Mouse (Mus musculus): ENCODE results near the gene Robo2. TPM values are rescaled to one million over a fixed set of nuclear protein-coding genes. Genes with fewer than 3 reads are reported as not detected.
"Not testable (repeated sequence)": the region's sequence is repeated elsewhere in the genome, so short reads cannot be mapped to it uniquely, and the experiment has no call there.

Gene Robo2
- polyA plus RNA-seq, 2 experiments, result 2.5 to 3.4 TPM

DNA sequence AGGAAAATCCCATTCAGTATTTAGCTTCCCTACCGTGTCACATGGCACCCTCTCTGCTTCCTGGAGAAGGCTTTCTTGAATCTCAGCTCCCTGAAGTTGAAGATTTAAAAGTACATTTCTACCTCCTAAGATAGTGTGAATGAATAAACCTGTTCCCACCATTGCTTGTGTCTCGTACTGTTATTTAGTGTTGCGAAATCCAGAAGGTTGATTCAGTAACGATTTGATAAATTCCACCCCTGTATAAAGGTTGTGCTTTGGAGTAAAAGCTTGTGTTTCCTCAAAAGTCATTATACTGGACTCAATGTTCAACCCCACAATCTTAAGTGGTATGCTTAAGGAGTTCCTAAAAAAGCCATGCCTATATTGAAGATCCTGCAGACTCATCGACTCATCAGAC, 280.3 kb downstream of the Robo2 start:
- no peak overlapping the region for H3K27ac ChIP-seq
- 68% methylated on average over 5 of the region's 5 CpGs for WGBS (ENCODE audit: insufficient replicate concordance)

DNA sequence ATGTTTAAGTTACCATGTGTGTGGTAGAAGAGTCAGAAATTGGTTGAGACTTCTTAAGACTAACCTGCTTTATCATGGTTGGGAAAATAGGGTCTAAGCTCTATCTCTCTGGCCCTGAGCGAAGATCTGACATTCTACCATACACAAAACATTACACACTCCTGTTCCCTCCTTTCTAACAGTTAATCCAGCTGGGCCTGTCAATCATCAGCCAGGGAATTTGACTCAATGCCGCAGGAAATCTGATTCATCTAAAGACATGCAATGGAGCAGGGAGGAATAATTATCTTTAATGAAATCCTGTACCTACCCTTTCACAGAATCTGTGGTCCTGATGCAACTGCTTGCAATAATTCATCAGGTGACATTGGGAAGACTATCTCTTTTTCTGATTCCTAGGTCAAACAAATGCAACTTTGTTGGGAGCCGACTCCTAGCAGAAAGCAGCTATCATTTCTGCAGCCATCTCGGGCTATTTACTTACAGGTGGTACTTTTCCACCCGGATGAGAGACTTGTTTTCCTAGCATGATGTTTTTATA, 283.1 kb downstream of the Robo2 start:
- Histone ChIP-seq H3K4me3 (ENCODE audit: insufficient read depth in 1 of 2, low read depth in 2 of 2, low read length in 2 of 2) (no peak overlapping the region), H3K9me3 (ENCODE audit: control insufficient read depth, low read length) (no peaks in the 10 kb centered on the region), H3K36me3 (replicated peaks; ENCODE audit: control insufficient read depth, insufficient read depth, low read depth) (no peaks in the 10 kb centered on the region), H3K4me1 (replicated peaks; ENCODE audit: control insufficient read depth in 2 of 2, insufficient read depth in 2 of 2, low read length in 1 of 2) (no peaks in the 10 kb centered on the region), H3K27ac (no peak overlapping the region), H3K27me3 (ENCODE audit: control insufficient read depth, insufficient read depth, low read length) (no peaks in the 10 kb centered on the region), H3K9ac (replicated peaks) (no peak overlapping the region), H3K4me2 (ENCODE audit: low read depth) (no peak overlapping the region)
- TF ChIP-seq CTCF (IDR thresholded peaks at IDR 0.05; ENCODE audit: low read depth), result no peak
- TF ChIP-seq EP300 (IDR thresholded peaks at IDR 0.05; ENCODE audit: low read depth), result no peak
- ATAC-seq (ENCODE audit: insufficient read depth), result no peak
- no peak for DNase-seq (ENCODE audit: low read depth in 3 of 3, low spot score in 3 of 3)
- WGBS (ENCODE audit: insufficient replicate concordance), result 59% methylated on average over 5 of the region's 5 CpGs

More for the DNA sequence above, 280.3 kb downstream of the Robo2 start:
- Histone ChIP-seq H3K9me3 (ENCODE audit: control insufficient read depth, low read length) (no peaks in the 10 kb centered on the region), H3K27me3 (ENCODE audit: control insufficient read depth, insufficient read depth, low read length) (no peaks in the 10 kb centered on the region), H3K4me1 (replicated peaks; ENCODE audit: control insufficient read depth in 2 of 2, insufficient read depth in 2 of 2, low read length in 1 of 2) (no peaks in the 10 kb centered on the region), H3K36me3 (replicated peaks; ENCODE audit: control insufficient read depth, insufficient read depth, low read depth) (no peaks in the 10 kb centered on the region), H3K9ac (replicated peaks) (no peak overlapping the region), H3K4me2 (ENCODE audit: low read depth) (no peak overlapping the region), H3K4me3 (ENCODE audit: insufficient read depth in 1 of 2, low read depth in 2 of 2, low read length in 2 of 2) (no peak overlapping the region)
- no peak for ATAC-seq (ENCODE audit: insufficient read depth)
- no peak for DNase-seq (ENCODE audit: low read depth in 3 of 3, low spot score in 3 of 3)
- TF ChIP-seq EP300 (IDR thresholded peaks at IDR 0.05; ENCODE audit: low read depth), result no peak
- TF ChIP-seq CTCF (IDR thresholded peaks at IDR 0.05; ENCODE audit: low read depth), result no peak

DNA sequence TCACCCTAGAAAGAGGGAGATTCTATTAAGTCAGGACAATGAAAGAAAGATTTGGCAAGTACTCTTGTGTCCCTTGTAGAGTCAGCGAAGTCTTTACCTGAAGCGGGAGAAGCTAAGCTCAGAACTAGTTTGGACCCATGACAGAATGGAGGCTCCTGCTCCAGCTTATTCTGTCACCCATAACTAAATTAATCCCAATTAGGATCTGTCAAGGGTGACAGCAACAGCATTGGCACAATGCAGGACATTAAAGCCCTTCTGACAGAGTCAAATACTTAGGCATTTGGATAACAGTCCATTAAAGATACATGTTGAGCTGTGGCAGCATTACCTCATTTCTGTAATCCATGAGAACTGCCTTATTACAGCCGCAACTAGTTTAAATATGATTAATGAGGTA, 298.5 kb downstream of the Robo2 start:
- Histone ChIP-seq H3K9ac (replicated peaks) (no peak overlapping the region), H3K27ac (no peak overlapping the region), H3K27me3 (ENCODE audit: control insufficient read depth, insufficient read depth, low read length) (no peaks in the 10 kb centered on the region), H3K9me3 (ENCODE audit: control insufficient read depth, low read length) (no peaks in the 10 kb centered on the region), H3K4me1 (replicated peaks; ENCODE audit: control insufficient read depth in 2 of 2, insufficient read depth in 2 of 2, low read length in 1 of 2) (no peaks in the 10 kb centered on the region), H3K4me3 (ENCODE audit: insufficient read depth in 1 of 2, low read depth in 2 of 2, low read length in 2 of 2) (no peak overlapping the region), H3K4me2 (ENCODE audit: low read depth) (no peak overlapping the region), H3K36me3 (replicated peaks; ENCODE audit: control insufficient read depth, insufficient read depth, low read depth) (no peaks in the 10 kb centered on the region)
- WGBS (ENCODE audit: insufficient replicate concordance), result 76% methylated on average over 3 of the region's 3 CpGs
- TF ChIP-seq EP300 (IDR thresholded peaks at IDR 0.05; ENCODE audit: low read depth) (no peak), CTCF (IDR thresholded peaks at IDR 0.05; ENCODE audit: low read depth) (no peak)
- DNase-seq (ENCODE audit: low read depth in 3 of 3, low spot score in 3 of 3) (no peak), ATAC-seq (ENCODE audit: insufficient read depth) (no peak)

DNA sequence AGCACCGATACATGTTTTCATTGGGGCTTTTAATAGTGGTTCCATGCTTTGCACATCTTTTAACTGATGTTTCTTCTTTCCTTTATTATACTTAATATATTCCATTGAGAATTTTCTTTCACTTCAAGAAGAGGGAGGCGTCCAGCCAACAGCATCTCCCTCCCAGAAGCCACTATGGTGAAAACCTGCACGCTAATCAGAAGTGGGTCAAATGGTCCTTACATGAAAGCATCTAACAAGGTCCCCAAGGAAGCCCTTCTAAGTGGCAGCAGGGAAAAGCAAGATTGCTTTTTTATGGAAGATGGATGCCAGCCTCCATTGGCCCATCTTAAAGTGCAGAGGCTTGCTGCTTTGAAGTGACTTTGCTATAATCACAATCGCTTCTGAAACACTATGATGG, 300.5 kb downstream of the Robo2 start:
- DNase-seq (ENCODE audit: low read depth in 3 of 3, low spot score in 3 of 3) (no peak), ATAC-seq (ENCODE audit: insufficient read depth) (no peak)
- H3K4me1 ChIP-seq (replicated peaks; ENCODE audit: control insufficient read depth in 2 of 2, insufficient read depth in 2 of 2, low read length in 1 of 2), result no peaks in the 10 kb centered on the region
- no peaks in the 10 kb centered on the region for H3K27me3 ChIP-seq (ENCODE audit: control insufficient read depth, insufficient read depth, low read length)
- TF ChIP-seq CTCF (IDR thresholded peaks at IDR 0.05; ENCODE audit: low read depth) (no peak), EP300 (IDR thresholded peaks at IDR 0.05; ENCODE audit: low read depth) (no peak)
- WGBS (ENCODE audit: insufficient replicate concordance), result 59% methylated on average over 4 of the region's 4 CpGs
- no peaks in the 10 kb centered on the region for H3K9me3 ChIP-seq (ENCODE audit: control insufficient read depth, low read length)
- H3K4me2 ChIP-seq (ENCODE audit: low read depth), result no peak overlapping the region
- H3K27ac ChIP-seq, result no peak overlapping the region
- H3K4me3 ChIP-seq (ENCODE audit: insufficient read depth in 1 of 2, low read depth in 2 of 2, low read length in 2 of 2), result no peak overlapping the region
- no peaks in the 10 kb centered on the region for H3K36me3 ChIP-seq (replicated peaks; ENCODE audit: control insufficient read depth, insufficient read depth, low read depth)
- no peak overlapping the region for H3K9ac ChIP-seq (replicated peaks)

DNA sequence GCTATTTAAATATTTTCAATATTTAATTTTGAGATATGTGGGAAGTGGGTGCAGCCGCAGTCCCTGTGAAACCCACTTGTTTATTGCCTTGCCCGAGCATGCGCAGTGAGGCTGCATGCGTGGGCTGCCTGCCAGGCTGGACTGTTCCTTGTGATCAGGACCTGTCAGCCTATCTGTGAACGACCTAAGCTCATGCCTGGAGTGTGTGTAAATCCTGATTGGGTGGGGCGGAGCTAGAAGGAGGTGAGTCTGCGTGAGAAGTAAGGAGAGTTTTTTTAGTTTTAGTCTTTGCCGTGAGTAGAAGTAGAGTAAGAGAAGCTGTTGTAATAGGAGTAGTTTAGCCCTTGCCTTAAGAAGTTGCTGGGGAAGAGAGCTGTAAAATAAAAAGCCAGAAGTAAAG, 307.2 kb downstream of the Robo2 start:
- not testable (repeated sequence) for DNase-seq (ENCODE audit: low read depth in 3 of 3, low spot score in 3 of 3); H3K4me1 ChIP-seq (replicated peaks; ENCODE audit: control insufficient read depth in 2 of 2, insufficient read depth in 2 of 2, low read length in 1 of 2); H3K9me3 ChIP-seq (ENCODE audit: control insufficient read depth, low read length); ATAC-seq (ENCODE audit: insufficient read depth); H3K27ac ChIP-seq; H3K4me2 ChIP-seq (ENCODE audit: low read depth); H3K9ac ChIP-seq (replicated peaks); H3K27me3 ChIP-seq (ENCODE audit: control insufficient read depth, insufficient read depth, low read length); H3K4me3 ChIP-seq (ENCODE audit: insufficient read depth in 1 of 2, low read depth in 2 of 2, low read length in 2 of 2); H3K36me3 ChIP-seq (replicated peaks; ENCODE audit: control insufficient read depth, insufficient read depth, low read depth)
- 67% methylated on average over 8 of the region's 8 CpGs for WGBS (ENCODE audit: insufficient replicate concordance)

All from liver, embryonic 14.5 days (tissue).